Mouse (Mus musculus) layer of hippocampus, postnatal 36 days (tissue): ENCODE data around the gene Gpr4. TPM values are rescaled to one million over a fixed set of nuclear protein-coding genes. Genes with fewer than 3 reads are reported as not detected.

Experiments used
- DNase-seq, 2 experiments: peaks; one replicate each; pipeline ENCODE4 v3.0.0; 2022
- total RNA-seq, 2 experiments: library from RNA; stranded (reverse); gene quantifications; 2 replicates each; pipeline ENCODE4 v1.2.3; 2021

Gene Gpr4
- 1 to 10 TPM; 2.4 to 2.5 TPM for total RNA-seq

- DNase-seq, result no peak
These were observed at the start of gene Gpr4 for GRCm38 (mm10) chr7:19211996-19212755. Gene Gpr4, plus strand, starts transcription at chr7:19212538.

- DNase-seq, result no peak
These were observed 49.4 kb upstream of the Gpr4 start for GRCm38 (mm10) chr7:19162928-19163327.

DNA sequence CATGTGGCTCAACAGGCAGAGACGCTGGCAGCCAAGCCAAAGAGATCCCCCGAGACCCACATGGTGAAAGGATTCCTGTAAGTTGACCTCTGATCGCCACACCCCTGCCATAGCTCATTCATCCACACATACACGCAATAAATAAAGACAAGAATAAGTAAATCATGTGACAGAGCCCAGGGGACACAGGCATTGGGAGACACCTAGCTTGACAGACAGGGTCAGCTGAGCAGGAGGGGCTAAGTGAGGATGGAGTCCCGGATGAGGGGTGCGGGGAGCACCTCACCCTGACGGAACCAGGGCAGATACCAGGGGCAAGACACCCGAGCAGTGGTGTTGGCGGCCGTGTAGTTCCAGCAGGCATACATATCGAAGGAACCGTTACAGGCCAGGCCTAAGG, 48.6 kb upstream of the Gpr4 start:
- DNase-seq, result no peak

DNA sequence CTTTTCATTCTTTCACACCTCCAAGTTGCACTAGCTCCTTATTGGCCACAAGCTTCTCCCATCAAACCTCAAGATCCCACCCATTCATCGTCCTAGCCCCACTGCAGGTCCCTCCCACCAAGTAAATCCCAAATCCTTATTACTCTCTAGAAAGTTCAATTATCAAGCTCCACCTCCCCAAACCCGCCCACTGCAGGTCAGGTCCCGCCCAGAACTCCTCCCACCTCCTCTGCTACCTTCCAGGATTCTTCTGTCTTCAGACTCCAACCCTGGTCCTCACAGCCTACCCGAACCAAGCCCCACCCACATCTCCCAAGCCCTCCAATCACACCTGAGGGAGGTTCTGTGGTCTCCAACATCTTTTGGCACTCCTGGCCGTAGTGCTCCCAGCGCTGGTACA, 48.1 kb upstream of the Gpr4 start:
- DNase-seq, result no peak

DNA sequence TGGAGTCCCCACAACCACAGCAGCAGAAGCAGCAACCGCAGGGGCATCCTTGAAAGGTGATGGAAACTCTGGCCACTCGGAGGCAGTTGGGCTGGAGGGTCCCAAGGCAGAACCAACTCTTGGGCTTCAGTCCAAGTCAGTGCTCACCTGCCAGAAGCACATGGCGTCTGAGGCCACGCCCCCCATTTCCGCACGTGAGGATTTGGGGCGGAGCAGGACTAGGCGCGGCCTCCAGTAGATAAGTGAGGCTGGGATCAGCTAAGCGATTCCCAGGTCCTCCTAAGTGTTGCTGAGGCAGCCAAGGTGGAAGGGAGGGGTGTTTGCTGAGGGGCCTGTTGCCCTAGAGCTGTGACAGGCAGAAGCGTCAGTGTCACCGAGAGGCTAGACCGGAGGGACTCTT, 47.4 kb upstream of the Gpr4 start:
- no peak for DNase-seq

- DNase-seq, result no peak
These were observed 46.5 kb upstream of the Gpr4 start, which contains the start of gene Gipr for GRCm38 (mm10) chr7:19165656-19166423. Gene Gipr, minus strand, starts transcription at chr7:19166127.

DNA sequence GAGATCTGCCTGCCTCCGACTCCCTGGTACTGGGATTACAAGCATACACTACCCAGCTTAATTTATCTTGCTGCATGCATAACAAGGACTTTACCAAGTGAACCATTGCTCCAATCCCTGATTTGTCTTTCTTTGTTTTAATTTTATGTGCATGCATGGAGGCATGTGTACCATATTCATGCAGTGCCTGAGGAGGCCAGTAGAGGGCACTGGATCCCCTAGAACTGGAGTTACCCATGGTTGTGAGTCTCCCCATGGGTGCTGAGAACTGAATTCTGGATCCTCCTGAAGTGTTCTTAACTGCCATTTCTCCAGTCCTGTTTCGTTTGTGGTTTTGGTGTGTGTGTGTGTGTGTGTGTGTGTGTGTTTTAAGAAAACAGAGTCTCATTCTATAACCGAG, 45.3 kb upstream of the Gpr4 start:
- DNase-seq, result no peak

GRCm38 (mm10) chr7:19169506-19169905, 42.8 kb upstream of the Gpr4 start:
- no peak for DNase-seq

GRCm38 (mm10) chr7:19170142-19170541, 42.2 kb upstream of the Gpr4 start:
- peak in 1 of 2 experiments; percentile 31 for DNase-seq

DNA sequence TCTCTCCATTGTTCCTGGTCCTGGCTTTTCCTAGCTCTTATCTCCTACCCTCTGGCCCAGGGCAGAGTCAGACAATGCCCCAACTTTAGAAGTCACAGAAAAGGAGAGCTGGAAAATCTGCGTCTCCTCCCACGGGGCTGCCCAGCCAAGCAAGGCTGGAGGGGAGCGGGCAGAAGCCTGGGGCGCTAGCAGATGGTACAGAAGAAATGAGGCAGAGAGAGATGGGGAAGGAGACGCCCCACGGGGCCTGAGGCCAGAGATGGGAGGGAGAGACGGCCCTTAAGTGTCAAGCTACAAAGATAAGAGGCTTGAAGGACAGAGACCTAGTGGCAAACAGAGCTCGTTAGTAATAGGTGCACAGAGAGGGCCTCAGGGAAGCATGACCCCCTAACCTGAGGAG, 40.5 kb upstream of the Gpr4 start:
- DNase-seq, result no peak

- DNase-seq, result peak; percentile 80 to 83
These were observed 39.5 kb upstream of the Gpr4 start for GRCm38 (mm10) chr7:19172874-19173273.

- peak; percentile 88 to 89 for DNase-seq
These were observed 36.4 kb upstream of the Gpr4 start, which contains the start of gene Eml2 for GRCm38 (mm10) chr7:19175708-19176515. Gene Eml2, plus strand, starts transcription at chr7:19176421.

DNA sequence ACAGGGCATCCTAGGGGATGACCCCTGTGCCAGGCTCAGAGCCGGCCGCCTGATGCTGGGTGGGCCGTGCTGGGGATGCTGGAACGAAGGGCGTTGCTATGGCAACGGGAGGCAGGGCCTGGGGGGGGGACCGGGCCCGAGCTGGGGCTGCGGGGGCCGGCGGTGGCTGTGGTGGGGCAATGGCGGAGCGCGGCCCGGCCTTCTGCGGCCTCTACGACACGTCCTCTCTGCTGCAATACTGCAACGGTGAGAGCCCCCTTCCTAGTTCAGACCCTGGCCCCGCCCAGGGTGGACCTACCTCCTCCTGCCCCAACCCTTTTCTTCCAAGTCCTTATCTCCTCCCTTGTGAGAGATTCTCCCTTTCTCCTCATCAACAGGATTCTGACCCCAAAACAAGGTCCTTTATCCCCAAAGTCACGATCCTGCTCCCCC, 35.8 kb upstream of the Gpr4 start:
- no peak for DNase-seq

DNA sequence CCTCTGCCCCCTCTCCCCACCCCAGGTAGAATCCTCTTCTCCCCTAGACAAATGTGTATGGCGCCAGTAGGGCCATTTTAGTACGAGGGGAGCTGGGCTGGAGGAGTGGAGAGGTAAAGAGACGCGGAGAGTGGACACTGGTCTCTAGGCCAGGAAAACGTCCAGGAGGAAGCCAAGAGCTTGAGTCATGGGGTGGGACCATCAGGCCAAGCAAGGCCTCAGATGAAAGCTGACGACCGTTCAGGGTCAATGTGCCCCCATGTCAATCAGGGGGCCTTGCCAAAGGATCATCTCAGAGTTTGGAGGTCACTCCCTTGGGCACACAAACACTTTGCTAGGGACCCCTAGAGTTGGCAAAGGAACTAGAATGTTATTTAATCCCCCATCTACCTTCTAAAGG, 35.1 kb upstream of the Gpr4 start:
- no peak for DNase-seq

DNA sequence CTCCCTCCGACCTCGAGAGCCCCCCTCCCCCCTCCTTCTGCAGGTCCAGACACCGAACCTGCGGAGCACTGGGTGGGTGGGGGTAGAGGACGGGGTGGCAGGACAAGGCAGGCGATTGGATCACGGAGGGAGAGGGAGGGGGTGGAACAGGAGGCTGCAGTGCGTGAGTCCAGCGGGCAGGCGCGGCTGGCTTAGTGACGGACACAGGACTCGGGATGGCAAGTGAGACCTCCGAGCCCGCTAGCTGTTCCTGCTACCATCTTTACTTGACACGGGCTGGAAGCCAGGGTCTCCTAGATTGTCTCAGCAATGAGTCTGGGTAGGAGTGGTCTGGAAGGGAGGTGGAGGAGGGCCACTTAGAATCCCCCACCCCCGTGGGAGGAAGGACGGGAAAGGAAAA, 34.3 kb upstream of the Gpr4 start:
- peak in 1 of 2 experiments; percentile 51 for DNase-seq

GRCm38 (mm10) chr7:19178443-19179092, 33.8 kb upstream of the Gpr4 start:
- peak; percentile 78 to 80 for DNase-seq

- DNase-seq, result peak; percentile 48 to 55
These were observed 33.2 kb upstream of the Gpr4 start for GRCm38 (mm10) chr7:19179173-19179572.

GRCm38 (mm10) chr7:19179936-19180335, 32.4 kb upstream of the Gpr4 start:
- no peak for DNase-seq

DNA sequence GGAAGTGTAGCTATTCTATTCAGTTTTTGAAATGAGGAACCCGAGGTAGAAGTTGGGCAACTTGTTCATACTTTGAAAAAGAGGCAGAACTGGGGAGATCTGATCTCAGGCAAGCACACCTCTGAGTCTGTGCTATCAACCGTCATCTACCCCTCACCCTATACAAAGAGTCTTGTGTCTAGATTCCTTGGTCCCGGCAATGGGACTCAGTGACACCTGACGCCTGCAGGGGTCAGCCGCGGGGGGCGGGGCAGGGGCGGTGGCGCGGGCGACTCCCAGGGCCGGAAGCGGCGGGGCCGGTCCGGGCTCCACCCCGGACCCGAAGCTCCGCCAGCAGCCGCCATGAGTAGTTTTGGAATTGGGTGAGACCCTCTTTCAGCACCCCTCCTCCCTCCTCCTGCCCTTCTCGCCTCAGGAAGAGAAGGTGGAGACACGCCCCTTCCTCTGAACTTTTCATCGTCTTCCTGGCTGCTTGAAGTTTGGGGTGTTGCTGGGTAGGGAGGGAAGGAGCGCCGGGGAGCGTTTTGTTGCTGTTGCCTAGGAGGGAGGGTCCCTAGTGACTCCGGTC, 31.4 kb upstream of the Gpr4 start:
- DNase-seq, result no peak

DNA sequence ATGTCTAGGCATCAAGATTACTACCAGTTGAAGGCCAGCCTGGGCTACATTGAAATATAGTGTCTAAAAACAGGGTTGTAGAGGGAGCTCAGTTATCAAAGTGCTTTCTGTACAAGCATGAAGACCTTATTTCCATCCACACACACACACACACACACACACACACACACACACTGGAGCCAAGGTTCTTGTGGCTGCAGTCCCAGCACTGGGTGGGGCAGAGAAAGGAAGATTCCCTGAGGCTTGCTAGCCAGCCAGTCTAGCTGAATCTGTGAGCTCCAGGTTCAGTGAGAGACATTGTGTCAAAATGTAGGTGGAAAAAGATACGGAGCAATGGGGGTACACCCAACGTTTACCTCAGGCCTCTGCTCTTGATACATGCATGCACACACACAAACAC, 28.1 kb upstream of the Gpr4 start:
- DNase-seq, result no peak

- DNase-seq, result no peak
These were observed 27.6 kb upstream of the Gpr4 start for GRCm38 (mm10) chr7:19184758-19185157.

DNA sequence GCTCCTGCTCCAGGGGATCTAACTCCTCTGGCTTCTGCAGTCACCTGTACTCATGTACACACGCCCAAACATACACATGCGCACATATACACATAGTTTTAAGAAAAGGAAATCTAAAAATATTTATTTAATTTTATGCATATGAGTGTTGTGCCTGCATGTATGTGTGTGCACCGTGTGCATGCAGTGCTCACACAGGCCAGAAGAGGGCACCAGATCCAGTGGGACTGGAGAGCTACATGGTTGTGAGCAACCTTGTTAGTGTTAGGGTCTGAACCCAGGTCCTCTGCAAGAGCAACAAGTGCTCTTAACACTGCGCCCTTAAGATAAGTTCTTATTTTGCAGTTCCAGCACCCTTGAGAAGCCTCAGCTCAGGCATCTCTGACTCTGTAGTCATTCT, 17.7 kb upstream of the Gpr4 start:
- no peak for DNase-seq
